Mouse (Mus musculus) heart, adult 2 months (tissue): ENCODE measurements at regions not wholly inside any gene's neighbourhood (a gene's known extent, or its start where the extent isn't known, plus 50 kb on each side); places are given as distances from the start of the nearest gene placed in this dataset.

Source experiments
- CTCF ChIP-seq: fragments of 200-600 bp; IDR thresholded peaks from 2 replicates; pipeline ENCODE4 v1.8.1; 2022; ENCODE audit warnings: antibody characterized with exemption, mild to moderate bottlenecking, moderate library complexity
- EP300 ChIP-seq: fragments of 200-500 bp; IDR thresholded peaks from 2 replicates; pipeline ENCODE4 v1.6.1; 2011; ENCODE audit warnings: low read depth, low read length, control low read depth; ENCODE audit not compliant: insufficient read depth
- POLR2A ChIP-seq: fragments of 200-500 bp; IDR thresholded peaks from 2 replicates; pipeline ENCODE4 v1.6.1; 2011; ENCODE audit warnings: mild to moderate bottlenecking, low read depth, low read length, control low read depth; ENCODE audit not compliant: insufficient read depth

GRCm38 (mm10) chr7:74696286-74696685, 141.7 kb upstream of the Slco3a1 start:
- no peak for TF ChIP-seq POLR2A
- no peak for TF ChIP-seq CTCF
- no peak for TF ChIP-seq EP300
